Mouse (Mus musculus) liver, embryonic 14.5 days (tissue): Measurements from ENCODE around the gene Mcf2l. TPM values are rescaled to one million over a fixed set of nuclear protein-coding genes. Genes with fewer than 3 reads are reported as not detected.

Experiments
- ATAC-seq: fragments of 200-750 bp; cut with Nextera tagmentation; 2 replicates; pipeline ENCODE4 v1.8.0; 2017; ENCODE audit warnings: moderate number of reproducible peaks, mild to moderate bottlenecking, moderate library complexity; ENCODE audit not compliant: insufficient read depth
- DNase-seq, 3 experiments: peaks; one replicate each; pipeline ENCODE4 v3.0.0-alpha.2; 2012 to 2013; ENCODE audit warnings: low read depth in 3 of 3, low spot score in 3 of 3
- H3K27ac ChIP-seq: fragments of 300-500 bp; sonication (generic); 2 replicates; pipeline ENCODE4 v1.5.1; 2014; ENCODE audit warnings: moderate library complexity, mild to moderate bottlenecking, control low read depth, inconsistent platforms
- H3K27me3 ChIP-seq: fragments of 300-500 bp; sonication (generic); 2 replicates; pipeline ENCODE4 v1.6.1; 2014; ENCODE audit warnings: mild to moderate bottlenecking, low read length, moderate library complexity; ENCODE audit not compliant: control insufficient read depth, insufficient read depth
- H3K36me3 ChIP-seq: fragments of 300-500 bp; sonication (generic); replicated peaks from 2 replicates; pipeline ENCODE4 v1.6.1; 2014; ENCODE audit warnings: low read depth; ENCODE audit not compliant: control insufficient read depth, insufficient read depth
- H3K4me1 ChIP-seq, 2 experiments: fragments of 200-500 bp in 1 of 2; fragments of 300-500 bp in 1 of 2; sonication (generic) in 1 of 2; replicated peaks; 2 replicates each; pipeline ENCODE4 v1.6.1; 2012 to 2014; ENCODE audit warnings: antibody characterized with exemption in 1 of 2, inconsistent platforms in 1 of 2, low read length in 1 of 2; ENCODE audit not compliant: control insufficient read depth in 2 of 2, insufficient read depth in 2 of 2
- H3K4me2 ChIP-seq: fragments of 300-500 bp; sonication (generic); 2 replicates; pipeline ENCODE4 v1.6.1; 2014; ENCODE audit warnings: low read depth, mild to moderate bottlenecking, control low read depth, moderate library complexity
- H3K4me3 ChIP-seq, 2 experiments: fragments of 200-500 bp in 1 of 2; fragments of 300-500 bp in 1 of 2; sonication (generic) in 1 of 2; 2 replicates each; pipeline ENCODE4 v1.5.1; 2012 to 2014; ENCODE audit warnings: low read depth in 2 of 2, low read length in 2 of 2, mild to moderate bottlenecking in 2 of 2, control low read depth in 1 of 2, inconsistent platforms in 1 of 2, moderate library complexity in 1 of 2; ENCODE audit not compliant: insufficient read depth in 1 of 2
- H3K9ac ChIP-seq: fragments of 300-500 bp; sonication (generic); replicated peaks from 2 replicates; pipeline ENCODE4 v1.6.1; 2014; ENCODE audit warnings: mild to moderate bottlenecking, control low read depth, moderate library complexity
- H3K9me3 ChIP-seq: fragments of 300-500 bp; sonication (generic); 2 replicates; pipeline ENCODE4 v1.6.1; 2016; ENCODE audit warnings: low read length, mixed read lengths; ENCODE audit not compliant: control insufficient read depth
- CTCF ChIP-seq: IDR thresholded peaks from 2 replicates; pipeline ENCODE4 v1.5.1; 2016; ENCODE audit warnings: antibody characterized with exemption, low read depth, control low read depth
- EP300 ChIP-seq: IDR thresholded peaks from 2 replicates; pipeline ENCODE4 v1.6.1; 2016; ENCODE audit warnings: antibody characterized with exemption, low read depth
- WGBS: fragments of 180-500 bp; shearing (Covaris S2); extraction: QIAGEN DNeasy Blood & Tissue Kit; methylation state at CpG from one replicate; pipeline ENCODE4 v1.1.7; 2014; ENCODE audit not compliant: insufficient replicate concordance; 5-methylcytosine and 5-hydroxymethylcytosine counted together
- polyA plus RNA-seq, 2 experiments: library from polyadenylated mRNA; depleted of rRNA in 1 of 2; stranded (reverse) in 1 of 2; unstranded in 1 of 2; fragments of >200 nt; fragmentation: Nextera tagmentation in 1 of 2; extraction: Ambion mirVana in 1 of 2; gene quantifications; 2 replicates each; pipeline versions ENCODE4 v1.2.1 to v1.2.3; 2012 to 2014

Gene Mcf2l
- polyA plus RNA-seq, 2 experiments: 0.44 to 0.72 TPM

DNA sequence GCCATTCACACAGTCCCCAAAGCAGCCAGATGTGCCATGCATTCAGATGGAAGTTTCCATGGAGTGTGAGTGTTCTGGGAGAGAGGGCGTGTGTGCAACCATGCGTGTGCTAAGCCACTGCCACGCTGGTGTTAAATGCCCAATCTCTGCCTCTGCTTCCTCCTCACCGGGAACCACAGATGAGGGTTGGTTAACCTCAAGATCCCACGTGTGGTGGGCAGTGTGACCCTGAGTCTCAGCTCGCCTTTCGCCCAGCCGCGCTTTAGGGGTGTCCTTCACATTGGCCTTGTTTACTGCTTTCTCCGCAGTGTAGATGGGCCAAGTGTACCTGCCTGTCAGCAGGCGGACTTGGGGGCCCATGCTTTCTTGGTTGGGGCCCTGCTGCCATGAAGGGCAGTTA is 102.7 kb downstream of the Mcf2l start:
- Histone ChIP-seq H3K4me1 (no peaks in the 10 kb centered on the region), H3K9ac (no peak overlapping the region), H3K27ac (no peak overlapping the region), H3K9me3 (no peaks in the 10 kb centered on the region), H3K36me3 (no peaks in the 10 kb centered on the region), H3K4me3 (no peak overlapping the region), H3K27me3 (no peaks in the 10 kb centered on the region; the same call in none of the 2 replicates), H3K4me2 (no peak overlapping the region)
- no peak for ATAC-seq
- TF ChIP-seq CTCF: no peak
- no peak for TF ChIP-seq EP300
- 37% methylated on average over 11 of the region's 11 CpGs for WGBS
- DNase-seq: no peak

DNA sequence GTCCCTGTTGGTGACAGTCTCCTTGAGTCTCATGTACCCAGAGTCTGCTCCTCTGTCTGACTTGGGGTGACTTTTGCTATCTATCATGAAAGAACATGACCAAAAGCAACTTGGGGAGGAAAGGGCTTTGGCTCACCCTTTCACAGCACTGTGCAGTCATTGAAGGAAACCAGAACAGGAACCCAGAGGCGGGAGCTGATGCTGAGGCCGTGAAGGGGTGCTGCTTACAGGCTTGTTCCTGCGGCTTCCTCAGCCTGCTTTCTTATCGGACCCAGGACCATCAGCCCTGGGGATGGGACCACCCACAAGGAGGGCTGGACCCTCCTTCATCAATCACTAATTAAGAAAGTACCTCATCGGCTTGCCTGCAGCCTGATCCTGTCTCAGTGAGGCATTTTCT is 103.1 kb downstream of the Mcf2l start:
- ATAC-seq (no peak), DNase-seq (no peak)
- no peaks in the 10 kb centered on the region; the same call in none of the 2 replicates for H3K27me3 ChIP-seq
- H3K4me2 ChIP-seq: no peak overlapping the region
- 22% methylated on average over 5 of the region's 5 CpGs for WGBS
- H3K36me3 ChIP-seq: no peaks in the 10 kb centered on the region
- TF ChIP-seq CTCF (no peak), EP300 (no peak)
- no peak overlapping the region for H3K9ac ChIP-seq
- H3K27ac ChIP-seq: no peak overlapping the region
- no peak overlapping the region for H3K4me3 ChIP-seq
- no peaks in the 10 kb centered on the region for H3K9me3 ChIP-seq
- H3K4me1 ChIP-seq: no peaks in the 10 kb centered on the region

- H3K9ac ChIP-seq: no peak overlapping the region
- H3K4me1 ChIP-seq: no peaks in the 10 kb centered on the region
- TF ChIP-seq CTCF (no peak), EP300 (no peak)
- DNase-seq (no peak), ATAC-seq (no peak)
- H3K27me3 ChIP-seq: no peaks in the 10 kb centered on the region; the same call in none of the 2 replicates
- no peak overlapping the region for H3K4me2 ChIP-seq
- no peaks in the 10 kb centered on the region for H3K36me3 ChIP-seq
- H3K9me3 ChIP-seq: no peaks in the 10 kb centered on the region
- no peak overlapping the region for H3K4me3 ChIP-seq
- WGBS: 24% methylated on average over 12 of the region's 12 CpGs
- H3K27ac ChIP-seq: no peak overlapping the region
Measured at GRCm38 (mm10) chr8:12977325-12977724, 103.7 kb downstream of the Mcf2l start.

DNA sequence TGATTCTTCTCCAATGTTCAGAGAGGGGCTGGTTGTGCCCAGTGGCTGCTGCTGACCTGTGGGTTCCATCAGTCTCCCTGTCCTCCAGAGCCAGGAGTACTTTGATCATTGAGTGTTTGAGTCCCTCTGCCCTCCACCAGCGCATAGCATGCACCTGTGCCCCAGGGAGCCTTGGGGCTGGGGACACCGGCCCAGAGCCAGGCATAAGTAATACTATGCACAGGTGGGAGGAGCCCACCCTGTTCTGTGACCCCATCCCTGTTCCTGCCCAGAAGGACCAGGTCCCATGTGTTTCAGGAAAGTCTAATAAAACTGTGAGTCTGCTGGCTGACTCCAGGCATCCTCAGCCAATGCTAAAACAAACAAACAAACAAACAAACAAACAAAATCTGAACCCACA is 104.7 kb downstream of the Mcf2l start:
- WGBS: 47% methylated on average over 2 of the region's 2 CpGs
- ATAC-seq: no peak

GRCm38 (mm10) chr8:12978726-12979125 is 105.1 kb downstream of the Mcf2l start:
- DNase-seq (peak; percentile 48 to 54 (median 54)), ATAC-seq (peak; percentile 60; the same call in 1 of the 2 replicates)
- Histone ChIP-seq H3K9ac (no peak overlapping the region), H3K9me3 (no peaks in the 10 kb centered on the region), H3K4me1 (no peaks in the 10 kb centered on the region), H3K27me3 (no peaks in the 10 kb centered on the region; the same call in none of the 2 replicates), H3K27ac (no peak overlapping the region), H3K36me3 (no peaks in the 10 kb centered on the region), H3K4me2 (no peak overlapping the region), H3K4me3 (no peak overlapping the region)
- WGBS: 25% methylated on average over 5 of the region's 5 CpGs
- TF ChIP-seq CTCF (peak; percentile 88), EP300 (no peak)

More for the DNA sequence above, 104.7 kb downstream of the Mcf2l start:
- TF ChIP-seq EP300 (no peak), CTCF (no peak)
- no peak for DNase-seq
- H3K27ac ChIP-seq: no peak overlapping the region
- H3K27me3 ChIP-seq: no peaks in the 10 kb centered on the region; the same call in none of the 2 replicates
- H3K36me3 ChIP-seq: no peaks in the 10 kb centered on the region
- no peaks in the 10 kb centered on the region for H3K4me1 ChIP-seq
- H3K9me3 ChIP-seq: no peaks in the 10 kb centered on the region
- no peak overlapping the region for H3K4me3 ChIP-seq
- H3K9ac ChIP-seq: no peak overlapping the region
- H3K4me2 ChIP-seq: no peak overlapping the region
